Mouse (Mus musculus) spleen, adult 2 months (tissue): ENCODE measurements around the gene Pak4. TPM values are rescaled to one million over a fixed set of nuclear protein-coding genes. Genes with fewer than 3 reads are reported as not detected.
A peak's percentile ranks its signal among the peaks of the same experiment; 100 is the strongest.
"Not testable (repeated sequence)": the region's sequence is repeated elsewhere in the genome, so short reads cannot be mapped to it uniquely, and the experiment has no call there.

Experiments
- DNase-seq, 2 experiments: peaks; one replicate each; pipeline versions ENCODE4 v3.0.0 to v3.0.0-alpha.2; 2012 to 2021; ENCODE audit warnings: low spot score in 2 of 2, low read depth in 1 of 2
- H3K27ac ChIP-seq: fragments of 200-500 bp; 2 replicates; pipeline ENCODE4 v1.5.1; 2012; ENCODE audit warnings: low read length, inconsistent platforms; ENCODE audit not compliant: insufficient read depth
- H3K27me3 ChIP-seq: fragments of 200-500 bp; 2 replicates; pipeline ENCODE4 v1.6.1; 2012; ENCODE audit warnings: mild to moderate bottlenecking, moderate library complexity, low read length, inconsistent platforms; ENCODE audit not compliant: control insufficient read depth, insufficient read depth
- H3K36me3 ChIP-seq: fragments of 200-500 bp; 2 replicates; pipeline ENCODE4 v1.6.1; 2012; ENCODE audit warnings: mild to moderate bottlenecking, low read length, inconsistent platforms; ENCODE audit not compliant: control insufficient read depth, insufficient read depth
- H3K4me1 ChIP-seq: fragments of 200-500 bp; 2 replicates; pipeline ENCODE4 v1.6.1; 2011; ENCODE audit warnings: inconsistent platforms; ENCODE audit not compliant: control insufficient read depth, insufficient read depth, insufficient read length
- H3K4me3 ChIP-seq: fragments of 200-500 bp; 2 replicates; pipeline ENCODE4 v1.5.1; 2011; ENCODE audit warnings: mild to moderate bottlenecking, inconsistent platforms; ENCODE audit not compliant: insufficient read depth, insufficient read length; ENCODE audit errors: extremely low read depth
- CTCF ChIP-seq: fragments of 200-500 bp; IDR thresholded peaks from 2 replicates; pipeline ENCODE4 v1.5.1; 2011; ENCODE audit warnings: mild to moderate bottlenecking, inconsistent platforms; ENCODE audit not compliant: insufficient read depth, insufficient read length, insufficient replicate concordance; ENCODE audit errors: extremely low read depth
- POLR2A ChIP-seq: fragments of 200-500 bp; IDR thresholded peaks from 2 replicates; pipeline ENCODE4 v1.6.1; 2011; ENCODE audit warnings: low read depth, low read length, inconsistent platforms
- WGBS: fragments of 180-500 bp; shearing (Covaris S2); methylation state at CpG from one replicate; pipeline ENCODE4 v1.1.7; 2018; 5-methylcytosine and 5-hydroxymethylcytosine counted together
- polyA plus RNA-seq: library from polyadenylated mRNA; depleted of rRNA; stranded (reverse); fragments of >200 nt; gene quantifications from 2 replicates; pipeline ENCODE4 v1.2.3, GENCODE M21; 2012

Pak4 gene
- polyA plus RNA-seq, 1 experiment = 13.2 TPM

DNA sequence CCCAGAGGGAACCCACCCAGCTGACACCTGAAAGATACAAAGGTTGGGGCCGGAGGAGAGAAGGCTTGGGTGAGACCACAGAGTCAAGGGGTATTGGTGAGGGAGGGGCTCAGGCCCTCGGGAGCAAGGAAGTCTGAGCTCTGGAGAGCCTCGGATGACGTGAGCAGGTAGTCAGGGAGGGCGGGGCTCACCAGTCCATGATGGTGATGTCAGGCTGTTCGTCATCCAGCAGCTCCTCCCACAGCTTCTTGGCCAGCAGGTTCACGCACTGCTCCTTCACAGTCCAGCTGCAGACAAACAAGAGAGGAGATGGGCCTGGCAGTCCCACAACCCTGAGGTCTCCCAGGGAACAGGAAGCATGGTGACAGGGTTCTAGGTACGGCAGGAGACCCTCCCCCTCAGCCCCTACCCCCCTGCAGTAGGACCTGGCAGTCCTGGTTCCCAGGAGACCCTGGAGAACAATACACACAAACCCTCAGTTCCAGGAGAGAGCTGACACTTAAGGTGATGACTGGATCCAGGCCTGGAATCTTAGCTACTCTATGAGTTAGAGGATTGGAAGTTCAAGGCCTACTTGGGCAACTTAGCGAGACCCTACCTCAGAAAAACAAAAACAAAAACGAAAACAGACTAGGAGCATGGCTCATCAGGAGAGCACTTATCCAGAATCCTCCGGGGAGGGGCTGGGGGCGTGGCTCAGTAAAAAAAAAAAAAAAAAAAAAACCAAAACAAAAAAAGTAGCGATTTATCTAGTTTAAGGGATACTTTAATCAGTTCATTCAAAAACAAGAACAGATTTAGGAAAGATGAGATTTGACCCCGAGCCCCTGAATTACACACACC, 52.7 kb downstream of the Pak4 start:
- 45% methylated on average over 14 of the region's 14 CpGs for WGBS
- no peak overlapping the region for H3K4me3 ChIP-seq

GRCm38 (mm10) chr7:28544051-28544601, 53.9 kb downstream of the Pak4 start:
- Histone ChIP-seq H3K4me3 (no peak overlapping the region), H3K27me3 (peaks cover 13% of the 10 kb centered on the region)
- no peak for TF ChIP-seq POLR2A
- no peak for TF ChIP-seq CTCF

More for the DNA sequence above, 52.7 kb downstream of the Pak4 start:
- peaks cover 3% of the 10 kb centered on the region; the same call in 1 of the 2 replicates for H3K4me1 ChIP-seq
- H3K27me3 ChIP-seq = peaks cover 13% of the 10 kb centered on the region
- no peaks in the 10 kb centered on the region for H3K36me3 ChIP-seq
- H3K27ac ChIP-seq = no peak overlapping the region
- TF ChIP-seq POLR2A = no peak
- no peak for TF ChIP-seq CTCF
- no peak for DNase-seq

GRCm38 (mm10) chr7:28540526-28540925, 57.5 kb downstream of the Pak4 start, which contains the start of gene Sycn:
Sycn (plus strand) TSS chr7:28540885.
- Histone ChIP-seq H3K27ac (no peak within 1 kb of the TSS), H3K36me3 (no peaks in the 10 kb centered on the region), H3K4me1 (no peaks in the 10 kb centered on the region), H3K4me3 (no peak within 1 kb of the TSS), H3K27me3 (no peaks in the 10 kb centered on the region)
- no peak for DNase-seq
- TF ChIP-seq POLR2A = no peak
- TF ChIP-seq CTCF = no peak
- 83% methylated on average over 4 of the region's 4 CpGs for WGBS

More at GRCm38 (mm10) chr7:28544051-28544601, 53.9 kb downstream of the Pak4 start:
- Histone ChIP-seq H3K36me3 (no peaks in the 10 kb centered on the region), H3K4me1 (peaks cover 3% of the 10 kb centered on the region; the same call in 1 of the 2 replicates), H3K27ac (no peak overlapping the region)
- no peak for DNase-seq
- 32% methylated on average over 22 of the region's 27 CpGs for WGBS

DNA sequence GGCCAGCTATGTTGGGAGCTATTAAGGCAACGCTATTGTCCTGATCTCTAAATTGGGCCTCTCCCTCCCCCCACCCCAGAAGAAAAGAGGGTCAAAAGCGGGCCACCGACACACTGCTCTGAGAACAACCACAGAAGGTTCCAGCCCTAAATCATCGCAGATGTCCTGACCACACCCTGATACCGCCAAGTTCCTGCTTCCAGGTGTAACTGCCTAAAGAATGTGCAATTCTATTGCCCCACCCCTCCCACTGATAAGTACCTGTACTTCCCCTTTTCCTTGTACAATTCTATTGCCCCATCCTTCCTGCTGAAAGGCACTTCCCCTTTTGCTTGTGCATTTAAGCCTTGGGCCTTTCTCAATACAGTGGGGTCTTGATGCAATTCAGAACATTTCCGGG, 59.1 kb downstream of the Pak4 start:
- 89% methylated on average over 6 of the region's 6 CpGs for WGBS

GRCm38 (mm10) chr7:28532005-28532404, 66.0 kb downstream of the Pak4 start:
- no peak for TF ChIP-seq POLR2A
- TF ChIP-seq CTCF = no peak
- Histone ChIP-seq H3K27ac (no peak overlapping the region), H3K27me3 (no peaks in the 10 kb centered on the region), H3K4me3 (no peak overlapping the region), H3K36me3 (no peaks in the 10 kb centered on the region), H3K4me1 (peaks cover 3% of the 10 kb centered on the region; the same call in 1 of the 2 replicates)
- no peak for DNase-seq
- 87% methylated on average over 8 of the region's 8 CpGs for WGBS

More for the DNA sequence above, 59.1 kb downstream of the Pak4 start:
- H3K4me1 ChIP-seq, DNase-seq, H3K27me3 ChIP-seq, H3K4me3 ChIP-seq, H3K36me3 ChIP-seq, H3K27ac ChIP-seq: not testable (repeated sequence)

DNA sequence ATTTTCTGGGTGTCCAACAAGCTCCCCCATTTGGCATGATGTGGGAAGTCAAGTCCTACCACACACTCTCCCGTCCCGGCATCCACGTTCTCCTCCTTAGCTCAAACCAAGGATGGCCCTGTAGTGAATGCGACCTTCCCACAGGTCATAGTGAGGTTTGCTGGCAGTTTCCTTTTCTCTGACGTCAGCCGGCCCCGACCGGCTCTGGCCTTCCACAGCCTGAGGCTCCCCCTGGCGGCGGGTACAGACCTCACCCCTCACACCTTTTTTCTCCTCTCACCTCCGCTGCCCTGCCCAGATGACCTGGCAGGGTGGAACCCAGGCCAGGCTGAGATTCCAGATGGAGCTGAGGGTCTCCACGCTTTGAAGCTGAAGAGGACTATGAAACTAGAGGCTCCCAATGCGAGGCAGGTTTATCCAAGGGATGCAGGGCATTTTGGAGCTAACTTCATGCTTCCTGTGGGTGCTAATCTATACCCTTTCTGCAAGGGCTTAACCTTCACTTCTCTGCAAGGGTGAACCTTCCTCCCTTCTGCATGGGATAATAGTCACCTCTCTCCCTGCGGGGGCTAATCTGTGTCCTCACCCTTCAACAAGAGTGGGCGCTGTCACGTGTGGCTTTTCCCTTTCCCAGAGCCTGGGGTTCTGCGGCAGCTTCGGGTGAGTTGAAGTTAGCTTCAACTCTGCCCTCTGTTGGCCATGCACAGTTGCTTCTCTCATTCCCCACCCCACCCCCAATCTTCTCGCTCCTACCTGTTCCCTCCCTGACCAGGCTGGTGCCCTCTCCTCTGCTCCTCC, 69.9 kb downstream of the Pak4 start:
- TF ChIP-seq CTCF (peak; percentile 92), POLR2A (no peak)
- WGBS = 2% methylated on average over 19 of the region's 19 CpGs
- Histone ChIP-seq H3K4me1 (peaks cover 3% of the 10 kb centered on the region; the same call in 1 of the 2 replicates), H3K4me3 (no peak overlapping the region), H3K36me3 (no peaks in the 10 kb centered on the region), H3K27me3 (no peaks in the 10 kb centered on the region), H3K27ac (no peak overlapping the region)
- peak; percentile 71 to 88 for DNase-seq

DNA sequence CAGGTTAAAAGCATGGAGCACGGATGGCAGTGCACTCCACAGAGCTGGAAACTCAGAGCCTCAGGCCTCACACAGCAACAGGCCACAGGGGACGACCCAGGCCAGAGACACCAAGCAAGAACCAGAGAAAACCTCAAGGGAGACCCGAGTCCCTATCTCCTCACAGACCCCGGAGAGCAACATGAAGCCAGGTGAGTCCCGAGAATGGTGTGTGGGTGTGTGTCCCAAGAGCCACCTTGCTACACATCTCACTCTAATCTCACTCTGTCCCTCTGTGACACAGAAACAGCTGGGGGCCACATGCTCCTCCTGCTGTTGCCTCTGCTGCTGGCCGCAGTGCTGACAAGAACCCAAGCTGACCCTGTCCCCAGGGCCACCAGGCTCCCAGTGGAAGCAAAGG, 75.4 kb downstream of the Pak4 start, which contains the start of gene Ifnl3:
Ifnl3 (plus strand) TSS at position 301 of the 400 bp plus-strand sequence.
- 87% methylated on average over 5 of the region's 6 CpGs for WGBS
- H3K27me3 ChIP-seq, DNase-seq, H3K4me1 ChIP-seq, H3K4me3 ChIP-seq, H3K36me3 ChIP-seq, H3K27ac ChIP-seq: not testable (repeated sequence)
